Mouse (Mus musculus) kidney, embryonic 14.5 days (tissue): ENCODE results near the gene Dennd6a. TPM values are rescaled to one million over a fixed set of nuclear protein-coding genes. Genes with fewer than 3 reads are reported as not detected.

ENCODE experiments used
- ATAC-seq: fragments of 200-750 bp; cut with Nextera tagmentation; 2 replicates; pipeline ENCODE4 v1.8.0; 2017; ENCODE audit warnings: moderate number of reproducible peaks, mild to moderate bottlenecking, moderate TSS enrichment, moderate library complexity; ENCODE audit not compliant: low FRiP score, low TSS enrichment
- H3K27ac ChIP-seq: fragments of 300-500 bp; sonication (generic); 2 replicates; pipeline ENCODE4 v1.5.1; 2014; ENCODE audit warnings: low read depth, mild to moderate bottlenecking, low read length, moderate library complexity, mixed read lengths
- H3K27me3 ChIP-seq: fragments of 300-500 bp; sonication (generic); 2 replicates; pipeline ENCODE4 v1.6.1; 2014; ENCODE audit warnings: mild to moderate bottlenecking, low read length; ENCODE audit not compliant: control insufficient read depth, insufficient read depth
- H3K36me3 ChIP-seq: fragments of 300-500 bp; sonication (generic); 2 replicates; pipeline ENCODE4 v1.6.1; 2014; ENCODE audit warnings: low read length, mixed read lengths; ENCODE audit not compliant: control insufficient read depth, insufficient read depth
- H3K4me1 ChIP-seq: fragments of 300-500 bp; sonication (generic); 2 replicates; pipeline ENCODE4 v1.6.1; 2014; ENCODE audit warnings: low read length, mixed read lengths; ENCODE audit not compliant: control insufficient read depth, insufficient read depth
- H3K4me2 ChIP-seq: fragments of 300-500 bp; sonication (generic); replicated peaks from 2 replicates; pipeline ENCODE4 v1.6.1; 2014; ENCODE audit warnings: low read depth, mild to moderate bottlenecking, low read length
- H3K4me3 ChIP-seq: fragments of 300-500 bp; sonication (generic); 2 replicates; pipeline ENCODE4 v1.5.1; 2014; ENCODE audit warnings: mild to moderate bottlenecking, low read length
- H3K9ac ChIP-seq: fragments of 300-500 bp; sonication (generic); 2 replicates; pipeline ENCODE4 v1.6.1; 2014; ENCODE audit warnings: low read depth, mild to moderate bottlenecking, low read length, moderate library complexity
- H3K9me3 ChIP-seq: fragments of 300-500 bp; sonication (generic); 2 replicates; pipeline ENCODE4 v1.6.1; 2016; ENCODE audit warnings: low read length; ENCODE audit not compliant: control insufficient read depth
- WGBS: fragments of 180-500 bp; shearing (Covaris S2); extraction: QIAGEN DNeasy Blood & Tissue Kit; methylation state at CpG from one replicate; pipeline ENCODE4 v1.1.7; 2014; 5-methylcytosine and 5-hydroxymethylcytosine counted together
- polyA plus RNA-seq: library from polyadenylated mRNA; unstranded; fragments of >200 nt; fragmentation: Nextera tagmentation; extraction: Ambion mirVana; gene quantifications from 2 replicates; pipeline ENCODE4 v1.2.1, GENCODE M21; 2014

Gene Dennd6a
- polyA plus RNA-seq, 1 experiment from 2014 or later, result 41.8 TPM

DNA sequence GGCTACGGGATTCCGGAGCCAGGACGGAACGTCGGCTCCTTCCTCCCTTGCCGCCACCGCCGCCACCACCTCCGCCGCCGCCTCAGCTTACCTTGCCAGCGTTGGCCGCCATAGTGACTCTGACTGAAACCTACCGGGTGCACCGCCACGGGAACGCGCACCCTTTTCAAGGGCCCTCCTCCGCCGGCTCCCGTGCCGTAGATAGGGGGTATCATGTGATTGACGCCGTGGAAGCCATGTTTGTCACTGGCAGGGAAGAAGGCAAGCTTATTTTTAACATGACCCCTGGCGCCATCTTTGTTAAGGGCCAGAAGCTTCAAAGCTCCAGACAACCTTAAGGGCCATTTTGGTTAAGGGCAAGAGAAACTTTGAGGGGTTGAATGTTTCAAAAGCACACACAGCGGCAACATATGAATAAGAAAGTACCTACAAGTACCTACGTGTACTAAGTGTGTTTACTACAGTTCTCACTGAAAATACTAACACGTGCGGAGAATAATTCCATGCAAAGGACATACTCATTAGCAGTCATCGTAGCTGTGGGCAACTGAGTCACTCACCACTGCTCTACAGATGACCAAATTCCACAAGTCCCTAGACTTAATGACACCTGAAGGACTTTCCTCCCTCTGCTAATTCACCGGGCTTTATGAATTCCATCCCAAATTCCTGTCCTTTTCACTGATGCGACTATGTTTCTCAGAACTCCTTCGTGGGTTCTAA, 38.7 kb upstream of the Dennd6a start, which contains the start of gene Slmap:
TSS of gene Slmap (minus strand) at position 175 of the 723 bp plus-strand sequence.
- Histone ChIP-seq H3K4me1 (peaks cover 14% of the 10 kb centered on the region), H3K4me3 (peak within 1 kb of the TSS; percentile 97), H3K9ac (peak within 1 kb of the TSS; percentile 96), H3K9me3 (no peaks in the 10 kb centered on the region), H3K36me3 (no peaks in the 10 kb centered on the region; the same call in 1 of the 2 replicates), H3K27me3 (no peaks in the 10 kb centered on the region), H3K4me2 (peak within 1 kb of the TSS; percentile 71), H3K27ac (peak within 1 kb of the TSS; percentile 84)
- WGBS, result 13% methylated on average over 33 of the region's 33 CpGs
- ATAC-seq, result peak; percentile 91

- no peaks in the 10 kb centered on the region for H3K4me1 ChIP-seq
- H3K9me3 ChIP-seq, result no peaks in the 10 kb centered on the region
- no peak overlapping the region for H3K9ac ChIP-seq
- ATAC-seq, result no peak
- H3K4me3 ChIP-seq, result no peak overlapping the region
- WGBS, result 90% methylated on average over 4 of the region's 4 CpGs
- no peaks in the 10 kb centered on the region for H3K27me3 ChIP-seq
- H3K4me2 ChIP-seq, result no peak overlapping the region
- H3K36me3 ChIP-seq, result no peaks in the 10 kb centered on the region
- H3K27ac ChIP-seq, result no peak overlapping the region
Measured at GRCm38 (mm10) chr14:26539241-26539640, 34.4 kb upstream of the Dennd6a start.

DNA sequence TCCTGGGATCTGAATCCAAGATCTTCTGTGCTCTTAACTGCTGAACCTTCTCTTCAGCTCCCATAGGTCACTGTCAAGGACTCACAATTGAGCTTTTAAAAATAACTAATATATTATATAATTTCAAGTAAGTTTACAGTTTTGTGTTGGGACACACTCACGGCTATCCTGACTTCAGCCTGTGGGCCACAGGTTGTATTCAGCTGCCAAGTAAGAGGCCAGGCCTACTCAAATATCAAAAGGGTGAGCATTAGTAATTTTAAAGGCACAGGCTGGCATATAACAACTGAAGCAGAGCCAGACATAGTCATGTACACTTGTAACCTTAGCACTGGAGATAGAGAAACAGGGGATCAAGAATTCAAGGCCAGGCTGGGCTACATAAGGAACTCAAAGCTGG, 33.1 kb upstream of the Dennd6a start:
- no peak for ATAC-seq
- Histone ChIP-seq H3K9me3 (no peaks in the 10 kb centered on the region), H3K9ac (no peak overlapping the region), H3K4me3 (no peak overlapping the region), H3K4me1 (no peaks in the 10 kb centered on the region), H3K36me3 (no peaks in the 10 kb centered on the region), H3K27me3 (no peaks in the 10 kb centered on the region), H3K27ac (no peak overlapping the region), H3K4me2 (no peak overlapping the region)
- WGBS, result 54% methylated on average over 1 of the region's 1 CpGs

DNA sequence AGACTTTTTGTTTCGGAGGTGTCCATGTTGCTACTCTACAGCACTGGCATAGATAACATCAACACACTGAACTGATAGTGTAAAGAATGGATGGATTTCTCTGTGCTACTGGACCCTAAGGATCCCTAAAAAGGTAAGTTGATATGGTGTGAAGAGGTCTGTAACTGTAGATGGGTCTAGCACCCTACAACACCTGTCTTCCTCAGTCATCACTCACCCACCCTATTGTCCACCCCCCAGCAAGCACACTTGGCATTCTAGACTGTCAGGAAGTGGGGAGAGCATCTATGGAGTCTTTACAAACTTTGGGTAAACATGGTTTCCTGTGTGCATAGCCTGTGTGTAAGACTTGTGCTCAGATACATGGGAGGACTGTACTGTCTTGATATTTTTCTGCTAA, 31.5 kb upstream of the Dennd6a start:
- no peak overlapping the region for H3K9ac ChIP-seq
- ATAC-seq, result no peak
- H3K4me1 ChIP-seq, result no peaks in the 10 kb centered on the region
- no peaks in the 10 kb centered on the region for H3K36me3 ChIP-seq
- H3K27me3 ChIP-seq, result no peaks in the 10 kb centered on the region
- WGBS, result 91% methylated on average over 1 of the region's 1 CpGs
- no peak overlapping the region for H3K27ac ChIP-seq
- H3K4me2 ChIP-seq, result no peak overlapping the region
- no peak overlapping the region for H3K4me3 ChIP-seq
- H3K9me3 ChIP-seq, result no peaks in the 10 kb centered on the region

GRCm38 (mm10) chr14:26547516-26548488, 25.9 kb upstream of the Dennd6a start:
- no peaks in the 10 kb centered on the region for H3K27me3 ChIP-seq
- H3K36me3 ChIP-seq, result no peaks in the 10 kb centered on the region
- no peaks in the 10 kb centered on the region for H3K4me1 ChIP-seq
- no peak overlapping the region for H3K9ac ChIP-seq
- WGBS, result 76% methylated on average over 10 of the region's 10 CpGs
- no peak for ATAC-seq
- H3K27ac ChIP-seq, result no peak overlapping the region
- H3K4me2 ChIP-seq, result no peak overlapping the region
- no peaks in the 10 kb centered on the region for H3K9me3 ChIP-seq
- H3K4me3 ChIP-seq, result no peak overlapping the region

DNA sequence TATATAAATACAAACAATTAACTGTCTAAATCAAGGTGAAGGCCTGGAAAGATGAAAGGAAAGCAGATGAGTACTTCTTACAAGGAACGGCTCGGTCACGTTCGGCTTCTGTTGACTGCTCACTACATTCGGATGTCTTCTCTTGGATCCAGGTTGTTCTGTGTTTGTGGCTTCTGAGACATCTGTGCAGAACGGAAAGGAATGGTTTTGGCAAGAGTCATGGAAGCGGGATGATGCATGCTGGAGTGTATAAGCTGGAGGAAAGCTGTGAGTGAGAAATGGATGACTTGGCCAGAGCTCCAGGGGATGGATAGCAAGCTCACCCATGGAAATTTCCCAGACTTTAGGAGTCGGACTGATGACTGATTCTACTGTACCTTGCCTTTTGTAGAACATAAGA, 22.9 kb upstream of the Dennd6a start:
- Histone ChIP-seq H3K36me3 (no peaks in the 10 kb centered on the region), H3K4me1 (no peaks in the 10 kb centered on the region), H3K27ac (no peak overlapping the region), H3K9me3 (no peaks in the 10 kb centered on the region), H3K4me3 (no peak overlapping the region), H3K4me2 (no peak overlapping the region), H3K9ac (no peak overlapping the region), H3K27me3 (no peaks in the 10 kb centered on the region)
- ATAC-seq, result no peak
- 91% methylated on average over 8 of the region's 8 CpGs for WGBS

GRCm38 (mm10) chr14:26552441-26552840, 21.2 kb upstream of the Dennd6a start:
- H3K4me2 ChIP-seq, result no peak overlapping the region
- 0 out of 2 replicates have a peak, but pooled peaks cover 2% of the 10 kb centered on the region for H3K4me1 ChIP-seq
- H3K9me3 ChIP-seq, result no peaks in the 10 kb centered on the region
- no peak overlapping the region for H3K4me3 ChIP-seq
- no peak overlapping the region for H3K9ac ChIP-seq
- H3K36me3 ChIP-seq, result no peaks in the 10 kb centered on the region
- H3K27ac ChIP-seq, result no peak overlapping the region
- H3K27me3 ChIP-seq, result no peaks in the 10 kb centered on the region
- WGBS, result 77% methylated on average over 2 of the region's 2 CpGs
- no peak for ATAC-seq

DNA sequence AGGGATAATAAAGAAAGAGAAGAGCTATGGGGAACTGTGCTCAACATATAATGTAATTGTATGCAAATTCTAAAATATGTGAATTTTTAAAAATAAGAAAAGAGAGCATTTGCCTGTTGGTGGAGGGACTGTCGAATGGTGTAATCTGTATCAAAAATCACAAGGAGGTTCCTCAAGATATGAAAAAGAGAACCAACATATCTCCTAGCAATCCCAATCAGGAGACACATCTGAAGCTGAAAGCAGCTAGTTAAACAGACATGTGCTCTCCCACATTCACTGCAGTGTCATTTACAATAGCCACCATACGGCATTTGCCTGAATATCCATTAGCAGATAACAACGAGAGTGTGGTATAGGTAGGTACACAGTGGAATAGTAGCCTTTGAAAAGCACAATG, 20.8 kb upstream of the Dennd6a start:
- ATAC-seq, result no peak
- no peak overlapping the region for H3K4me3 ChIP-seq
- H3K27ac ChIP-seq, result no peak overlapping the region
- no peak overlapping the region for H3K9ac ChIP-seq
- H3K9me3 ChIP-seq, result no peaks in the 10 kb centered on the region
- 0 out of 2 replicates have a peak, but pooled peaks cover 5% of the 10 kb centered on the region for H3K4me1 ChIP-seq
- 85% methylated on average over 3 of the region's 3 CpGs for WGBS
- H3K4me2 ChIP-seq, result no peak overlapping the region
- H3K36me3 ChIP-seq, result no peaks in the 10 kb centered on the region
- no peaks in the 10 kb centered on the region for H3K27me3 ChIP-seq

DNA sequence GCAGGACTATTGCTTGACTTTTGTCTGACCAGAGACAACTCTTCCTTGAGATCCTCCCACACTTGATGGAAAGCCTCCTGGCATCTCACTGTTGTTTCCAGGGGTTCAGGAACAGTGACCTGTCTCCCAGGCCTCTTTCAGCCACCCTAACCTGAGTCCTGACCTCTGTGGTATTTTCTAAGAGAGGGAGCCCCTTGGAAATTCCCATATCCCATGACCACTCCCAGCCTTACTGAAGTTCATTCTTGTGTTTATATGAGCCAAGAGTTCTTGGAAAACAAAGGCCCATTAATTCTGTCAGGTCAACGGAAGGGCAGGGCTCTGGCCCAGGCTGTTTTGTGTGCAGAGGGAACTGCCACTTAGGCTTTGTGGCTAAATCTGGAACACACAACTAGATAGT, 16.1 kb upstream of the Dennd6a start:
- whole genome bisulfite sequencing, result 12% methylated on average over 1 of the region's 1 CpGs
- H3K4me2 ChIP-seq, result no peak overlapping the region
- peak; percentile 43; the same call in 1 of the 2 replicates for ATAC-seq
- H3K9ac ChIP-seq, result no peak overlapping the region
- H3K9me3 ChIP-seq, result no peaks in the 10 kb centered on the region
- H3K4me1 ChIP-seq, result 0 out of 2 replicates have a peak, but pooled peaks cover 5% of the 10 kb centered on the region
- no peaks in the 10 kb centered on the region for H3K36me3 ChIP-seq
- H3K27me3 ChIP-seq, result no peaks in the 10 kb centered on the region
- no peak overlapping the region for H3K4me3 ChIP-seq
- H3K27ac ChIP-seq, result no peak overlapping the region
